Mouse (Mus musculus): Measurements from ENCODE around the gene Fam43a. TPM values are rescaled to one million over a fixed set of nuclear protein-coding genes. Genes with fewer than 3 reads are reported as not detected.

The Fam43a gene
- polyA plus RNA-seq (2012; rRNA removed), result 2.7 and 2.9 TPM in 2 replicates
- polyA plus RNA-seq (2014; fragmentation: Nextera tagmentation; extraction: Ambion mirVana), result 1.6 and 2.0 TPM in 2 replicates

DNA sequence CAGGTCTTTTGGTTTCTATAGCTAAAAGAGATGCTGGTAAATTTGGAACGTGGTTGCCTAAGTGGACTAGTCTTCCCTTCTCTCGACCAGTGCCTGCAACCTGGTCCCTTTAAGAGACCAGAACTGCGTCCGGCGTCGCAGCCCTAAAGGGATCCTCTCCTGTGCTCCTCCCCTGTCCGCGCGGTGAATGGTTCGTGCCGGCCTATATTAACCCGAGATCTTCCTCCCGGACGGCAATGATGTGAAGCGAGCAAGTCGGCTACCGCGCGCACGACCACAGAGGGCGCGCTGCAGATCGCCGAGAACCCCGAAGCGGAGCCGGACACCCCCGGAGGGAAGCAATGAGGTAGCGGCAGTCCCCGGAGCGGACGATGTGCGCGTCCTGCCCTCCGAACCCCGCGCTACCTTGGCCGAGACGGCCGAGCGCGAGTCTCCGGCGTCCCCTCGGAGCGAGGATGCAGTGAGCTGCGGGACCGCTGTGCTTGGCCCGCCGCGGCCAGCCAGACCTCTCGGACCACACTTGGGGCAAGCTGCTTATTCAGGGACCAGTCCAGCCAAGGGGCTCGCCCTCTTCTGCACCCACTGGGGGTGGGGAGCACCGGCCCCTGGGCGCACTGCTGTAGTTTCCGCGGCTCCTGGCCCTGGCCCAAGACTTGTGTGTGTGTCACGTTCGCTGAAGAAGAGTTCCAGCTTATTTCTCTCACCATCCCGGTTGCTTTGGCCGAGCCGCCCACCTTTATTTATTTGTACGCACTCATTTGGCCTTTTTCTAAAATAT lies at the start of gene Fam43a:
Gene Fam43a (plus strand): TSS at position 233 of the 778 bp plus-strand sequence.
- WGBS (ENCODE audit: insufficient replicate concordance), result under 1% methylated on average over 63 of the region's 63 CpGs
- H3K4me3 ChIP-seq (ENCODE audit: insufficient read depth in 1 of 2, low read depth in 2 of 2, low read length in 2 of 2), result peak within 1 kb of the TSS; percentile 47 to 59
- peak; percentile 42 to 59 (median 53) for DNase-seq (ENCODE audit: low read depth in 3 of 3, low spot score in 3 of 3)
- peaks cover 33% of the 10 kb centered on the region for H3K27me3 ChIP-seq (ENCODE audit: control insufficient read depth, insufficient read depth, low read length)
- no peak for TF ChIP-seq EP300 (IDR thresholded peaks at IDR 0.05; ENCODE audit: low read depth)
- peak; percentile 48 for TF ChIP-seq CTCF (IDR thresholded peaks at IDR 0.05; ENCODE audit: low read depth)
- peak; percentile 71 for ATAC-seq (ENCODE audit: insufficient read depth)
- peaks cover 0 to 7% of the 10 kb centered on the region in 2 experiments; a peak in 1 of 4 replicates for H3K4me1 ChIP-seq (replicated peaks; ENCODE audit: control insufficient read depth in 2 of 2, insufficient read depth in 2 of 2, low read length in 1 of 2)
- peak within 1 kb of the TSS; percentile 55 for H3K4me2 ChIP-seq (ENCODE audit: low read depth)
- H3K27ac ChIP-seq, result no peak within 1 kb of the TSS
- H3K36me3 ChIP-seq (replicated peaks; ENCODE audit: control insufficient read depth, insufficient read depth, low read depth), result no peaks in the 10 kb centered on the region
- no peaks in the 10 kb centered on the region for H3K9me3 ChIP-seq (ENCODE audit: control insufficient read depth, low read length)
- peak within 1 kb of the TSS; percentile 23; the same call in 1 of the 2 replicates for H3K9ac ChIP-seq (replicated peaks)

DNA sequence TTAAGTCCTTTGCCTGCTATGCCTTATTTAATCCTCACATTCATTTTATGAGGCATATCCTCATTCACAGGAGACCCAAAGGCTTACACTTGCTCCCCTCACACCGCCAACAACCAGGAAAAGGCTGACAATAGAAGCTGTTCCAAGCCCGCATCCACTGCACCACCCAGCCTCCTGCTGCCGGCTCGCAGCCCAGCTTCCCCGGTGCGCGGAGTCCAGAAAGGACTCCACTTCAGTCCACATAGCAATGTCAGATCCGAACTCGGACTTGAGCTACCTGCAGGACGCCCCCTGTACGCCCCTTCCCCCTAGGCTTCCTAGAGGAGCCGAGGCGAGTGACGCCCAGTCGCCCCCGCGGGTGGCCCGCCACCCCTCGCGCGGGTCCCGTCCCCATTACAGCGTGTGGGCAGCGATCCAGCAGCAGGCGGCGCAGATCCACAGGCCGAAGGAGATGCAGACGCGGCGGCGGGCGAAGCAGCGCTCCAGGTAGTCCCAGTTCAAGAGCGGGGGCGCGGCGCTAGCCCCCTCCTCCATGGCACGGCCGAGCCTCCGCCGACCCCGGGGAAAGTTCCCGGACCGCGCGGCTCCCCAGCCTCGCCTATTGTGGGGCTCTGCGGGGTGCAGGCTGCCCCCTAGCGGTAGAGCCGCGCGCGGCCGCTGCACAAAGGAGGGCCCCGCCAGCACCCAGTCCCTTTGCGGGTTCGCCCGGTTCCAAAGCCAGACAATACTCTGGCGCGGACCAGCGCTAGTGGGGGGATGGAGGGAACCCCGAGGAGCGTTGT lies 49.4 kb upstream of the Fam43a start:
- ATAC-seq (ENCODE audit: insufficient read depth), result peak; percentile 84
- peak overlapping the region; percentile 48 to 66 for H3K4me3 ChIP-seq (ENCODE audit: insufficient read depth in 1 of 2, low read depth in 2 of 2, low read length in 2 of 2)
- no peak overlapping the region for H3K27ac ChIP-seq
- H3K36me3 ChIP-seq (replicated peaks; ENCODE audit: control insufficient read depth, insufficient read depth, low read depth), result no peaks in the 10 kb centered on the region
- TF ChIP-seq EP300 (IDR thresholded peaks at IDR 0.05; ENCODE audit: low read depth) (no peak), CTCF (IDR thresholded peaks at IDR 0.05; ENCODE audit: low read depth) (peak; percentile 90)
- peaks cover 8% of the 10 kb centered on the region for H3K27me3 ChIP-seq (ENCODE audit: control insufficient read depth, insufficient read depth, low read length)
- H3K4me2 ChIP-seq (ENCODE audit: low read depth), result peak overlapping the region; percentile 95
- no peaks in the 10 kb centered on the region for H3K9me3 ChIP-seq (ENCODE audit: control insufficient read depth, low read length)
- WGBS (ENCODE audit: insufficient replicate concordance), result under 1% methylated on average over 61 of the region's 63 CpGs
- H3K4me1 ChIP-seq (replicated peaks; ENCODE audit: control insufficient read depth in 2 of 2, insufficient read depth in 2 of 2, low read length in 1 of 2), result peaks cover 0 to 2% of the 10 kb centered on the region in 2 experiments; a peak in 2 of 4 replicates
- DNase-seq (ENCODE audit: low read depth in 3 of 3, low spot score in 3 of 3), result peak in 2 of 3 experiments; percentile 30 to 40
- H3K9ac ChIP-seq (replicated peaks), result peak overlapping the region; percentile 68

DNA sequence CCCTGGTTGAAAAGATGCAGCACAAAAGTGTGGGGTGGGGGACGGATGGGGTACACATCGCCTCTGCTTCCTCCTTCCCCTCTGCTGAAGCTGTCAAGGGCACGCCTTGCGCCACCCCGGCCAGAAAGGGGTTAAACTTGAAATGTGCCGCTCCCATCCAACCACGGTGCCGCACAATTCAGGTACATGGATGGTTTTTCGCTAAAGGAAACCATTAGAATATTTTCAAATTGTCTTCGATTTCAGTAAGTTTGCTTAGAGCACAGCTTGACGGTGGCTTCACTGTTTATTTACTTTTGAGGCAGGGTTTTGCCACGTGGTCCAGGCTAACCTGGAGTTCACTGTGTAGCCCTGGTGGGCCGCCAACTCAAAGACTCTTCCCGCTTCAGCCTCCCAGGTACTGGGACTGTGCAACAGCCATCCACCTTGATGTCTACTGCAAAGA lies 48.8 kb upstream of the Fam43a start, which contains the start of gene Tmem44:
Gene Tmem44 (minus strand): TSS at position 95 of the 445 bp plus-strand sequence.
- Histone ChIP-seq H3K27me3 (ENCODE audit: control insufficient read depth, insufficient read depth, low read length) (peaks cover 8% of the 10 kb centered on the region), H3K4me3 (ENCODE audit: insufficient read depth in 1 of 2, low read depth in 2 of 2, low read length in 2 of 2) (peak within 1 kb of the TSS; percentile 48 to 66), H3K36me3 (replicated peaks; ENCODE audit: control insufficient read depth, insufficient read depth, low read depth) (no peaks in the 10 kb centered on the region), H3K4me2 (ENCODE audit: low read depth) (peak within 1 kb of the TSS; percentile 95), H3K27ac (no peak within 1 kb of the TSS), H3K4me1 (replicated peaks; ENCODE audit: control insufficient read depth in 2 of 2, insufficient read depth in 2 of 2, low read length in 1 of 2) (peaks cover 0 to 2% of the 10 kb centered on the region in 2 experiments; a peak in 2 of 4 replicates), H3K9ac (replicated peaks) (peak within 1 kb of the TSS; percentile 68), H3K9me3 (ENCODE audit: control insufficient read depth, low read length) (no peaks in the 10 kb centered on the region)
- WGBS (ENCODE audit: insufficient replicate concordance), result 8% methylated on average over 14 of the region's 14 CpGs
- DNase-seq (ENCODE audit: low read depth in 3 of 3, low spot score in 3 of 3) (no peak), ATAC-seq (ENCODE audit: insufficient read depth) (peak; percentile 29; the same call in 1 of the 2 replicates)
- no peak for TF ChIP-seq CTCF (IDR thresholded peaks at IDR 0.05; ENCODE audit: low read depth)
- no peak for TF ChIP-seq EP300 (IDR thresholded peaks at IDR 0.05; ENCODE audit: low read depth)

DNA sequence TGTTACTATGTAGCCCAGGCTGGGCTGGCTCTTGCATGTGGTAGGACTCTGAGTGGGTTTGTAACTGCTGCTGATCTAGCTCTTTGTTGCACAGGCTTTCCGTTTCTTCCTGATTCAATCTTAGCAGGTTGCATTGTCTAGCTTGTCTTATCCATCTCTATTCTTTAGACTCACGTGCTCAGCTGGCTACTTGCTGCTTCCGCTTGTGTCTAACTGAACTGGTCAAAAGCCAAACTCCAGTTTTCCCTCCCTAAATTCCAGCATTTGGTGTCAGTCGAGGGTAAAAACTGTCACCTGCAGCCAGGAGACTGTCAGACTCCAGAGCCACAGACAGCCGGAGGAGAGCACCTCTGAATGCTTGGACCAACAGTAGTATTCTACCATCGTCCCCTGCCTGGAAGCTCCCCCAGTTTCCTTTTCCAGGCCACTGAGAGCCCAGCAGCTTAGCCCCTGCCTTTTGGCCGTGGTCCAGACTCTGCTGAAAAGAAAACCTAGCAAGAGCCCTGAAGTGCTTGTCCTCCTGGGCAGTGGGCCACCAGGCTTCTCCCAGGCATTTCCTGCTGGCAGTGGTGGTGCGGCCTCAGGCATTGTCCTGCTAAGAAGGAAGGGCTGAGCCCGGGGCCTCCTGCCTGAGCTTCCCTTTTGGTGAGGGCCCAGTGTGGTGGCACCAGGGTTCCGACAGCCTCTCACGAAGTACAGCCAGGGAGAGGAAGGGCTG lies 46.7 kb upstream of the Fam43a start:
- Histone ChIP-seq H3K36me3 (replicated peaks; ENCODE audit: control insufficient read depth, insufficient read depth, low read depth) (no peaks in the 10 kb centered on the region), H3K4me2 (ENCODE audit: low read depth) (no peak overlapping the region), H3K27ac (no peak overlapping the region), H3K4me1 (replicated peaks; ENCODE audit: control insufficient read depth in 2 of 2, insufficient read depth in 2 of 2, low read length in 1 of 2) (peaks cover 0 to 2% of the 10 kb centered on the region in 2 experiments; a peak in 2 of 4 replicates), H3K9ac (replicated peaks) (no peak overlapping the region), H3K27me3 (ENCODE audit: control insufficient read depth, insufficient read depth, low read length) (peaks cover 8% of the 10 kb centered on the region), H3K9me3 (ENCODE audit: control insufficient read depth, low read length) (no peaks in the 10 kb centered on the region; the same call in 1 of the 2 replicates), H3K4me3 (ENCODE audit: insufficient read depth in 1 of 2, low read depth in 2 of 2, low read length in 2 of 2) (no peak overlapping the region)
- ATAC-seq (ENCODE audit: insufficient read depth), result no peak
- DNase-seq (ENCODE audit: low read depth in 3 of 3, low spot score in 3 of 3), result no peak
- TF ChIP-seq CTCF (IDR thresholded peaks at IDR 0.05; ENCODE audit: low read depth) (no peak), EP300 (IDR thresholded peaks at IDR 0.05; ENCODE audit: low read depth) (no peak)
- 27% methylated on average over 11 of the region's 11 CpGs for whole genome bisulfite sequencing (ENCODE audit: insufficient replicate concordance)
